Mouse (Mus musculus): Measurements from ENCODE around the gene Csmd2. TPM values are rescaled to one million over a fixed set of nuclear protein-coding genes. Genes with fewer than 3 reads are reported as not detected.

Csmd2 gene
- polyA plus RNA-seq, 1 experiment from 2014 or later: 0.32 TPM

DNA sequence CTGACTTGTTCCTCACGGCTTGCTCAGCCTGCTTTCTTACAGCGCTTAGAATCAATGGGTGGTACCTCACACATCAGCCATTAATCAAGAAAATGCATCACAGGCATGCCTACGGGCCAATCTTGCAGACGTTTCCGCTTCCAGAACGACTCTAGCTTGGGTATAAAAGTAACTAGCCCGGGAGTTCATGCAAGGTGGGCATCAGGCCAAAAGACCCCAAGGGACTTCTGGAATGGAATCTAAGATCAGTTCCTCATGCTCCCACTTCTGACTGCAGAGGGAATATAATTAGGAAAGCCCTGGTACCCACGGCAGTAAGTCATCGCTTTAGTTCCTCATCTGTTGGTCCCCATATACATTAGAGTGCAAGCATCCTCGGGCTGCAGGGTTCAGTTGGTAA, 282.5 kb downstream of the Csmd2 start:
- no peak for ATAC-seq (ENCODE audit: insufficient read depth, low FRiP score)

DNA sequence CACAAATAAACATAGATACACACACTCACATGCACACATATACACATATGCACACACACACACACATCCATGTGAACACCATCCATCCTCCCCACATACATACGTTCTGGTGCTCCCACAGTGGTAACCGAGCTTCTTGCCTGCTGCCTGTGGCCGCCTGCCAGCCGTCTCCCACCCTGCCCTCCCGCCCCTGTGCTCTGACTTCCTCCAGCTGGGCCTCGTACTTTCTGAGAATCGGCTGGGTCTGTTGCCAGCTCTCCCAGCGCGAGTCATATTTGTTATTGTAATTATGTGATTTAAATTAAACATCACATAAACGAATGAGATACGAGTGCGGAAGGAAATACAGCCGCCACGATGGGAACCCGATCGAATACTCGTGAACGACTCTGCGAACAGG, 283.3 kb downstream of the Csmd2 start:
- Histone ChIP-seq H3K4me2 (ENCODE audit: low read depth, low read length) (peak overlapping the region; percentile 3; the same call in 1 of the 2 replicates), H3K36me3 (ENCODE audit: control insufficient read depth, insufficient read depth, low read length) (no peaks in the 10 kb centered on the region), H3K4me3 (replicated peaks; ENCODE audit: low read length) (no peak overlapping the region), H3K4me1 (ENCODE audit: control insufficient read depth, insufficient read depth, low read length) (peaks cover 9% of the 10 kb centered on the region), H3K27ac (ENCODE audit: low read length) (no peak overlapping the region; the same call in 1 of the 2 replicates), H3K9ac (ENCODE audit: low read length) (no peak overlapping the region), H3K27me3 (ENCODE audit: control insufficient read depth, insufficient read depth, low read length) (no peaks in the 10 kb centered on the region), H3K9me3 (replicated peaks; ENCODE audit: control insufficient read depth, low read length) (no peaks in the 10 kb centered on the region)
- no peak for ATAC-seq (ENCODE audit: insufficient read depth, low FRiP score)
- WGBS: 34% methylated on average over 19 of the region's 19 CpGs

More for the DNA sequence above, 282.5 kb downstream of the Csmd2 start:
- H3K4me3 ChIP-seq (replicated peaks; ENCODE audit: low read length): no peak overlapping the region
- no peak overlapping the region for H3K9ac ChIP-seq (ENCODE audit: low read length)
- H3K4me2 ChIP-seq (ENCODE audit: low read depth, low read length): no peak overlapping the region
- peaks cover 9% of the 10 kb centered on the region for H3K4me1 ChIP-seq (ENCODE audit: control insufficient read depth, insufficient read depth, low read length)
- WGBS: 62% methylated on average over 10 of the region's 10 CpGs
- no peaks in the 10 kb centered on the region for H3K27me3 ChIP-seq (ENCODE audit: control insufficient read depth, insufficient read depth, low read length)
- H3K27ac ChIP-seq (ENCODE audit: low read length): no peak overlapping the region
- H3K36me3 ChIP-seq (ENCODE audit: control insufficient read depth, insufficient read depth, low read length): no peaks in the 10 kb centered on the region
- H3K9me3 ChIP-seq (replicated peaks; ENCODE audit: control insufficient read depth, low read length): no peaks in the 10 kb centered on the region

DNA sequence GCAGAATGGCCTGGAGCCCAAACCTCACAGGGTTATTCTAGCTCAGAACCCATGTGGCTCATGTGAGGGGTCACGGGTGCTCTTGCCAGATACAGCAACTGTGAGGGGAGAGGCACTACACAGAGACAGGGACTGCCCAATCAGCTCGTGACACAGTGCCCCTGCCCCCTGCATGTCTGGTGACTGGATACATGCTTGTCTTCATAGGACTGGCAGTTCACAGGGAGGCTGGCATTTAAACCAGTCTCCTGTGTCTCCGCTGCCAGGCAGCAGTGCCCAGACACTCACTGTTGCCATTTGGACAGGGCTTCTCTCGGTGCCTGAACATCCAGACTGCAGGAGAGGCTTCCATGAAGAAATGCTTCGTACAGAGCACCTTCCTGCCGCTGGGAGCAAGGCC, 284.8 kb downstream of the Csmd2 start:
- peaks cover 9% of the 10 kb centered on the region for H3K4me1 ChIP-seq (ENCODE audit: control insufficient read depth, insufficient read depth, low read length)
- no peak overlapping the region for H3K27ac ChIP-seq (ENCODE audit: low read length)
- no peaks in the 10 kb centered on the region; the same call in 1 of the 2 replicates for H3K27me3 ChIP-seq (ENCODE audit: control insufficient read depth, insufficient read depth, low read length)
- H3K4me2 ChIP-seq (ENCODE audit: low read depth, low read length): no peak overlapping the region
- H3K36me3 ChIP-seq (ENCODE audit: control insufficient read depth, insufficient read depth, low read length): no peaks in the 10 kb centered on the region
- no peak overlapping the region for H3K4me3 ChIP-seq (replicated peaks; ENCODE audit: low read length)
- H3K9me3 ChIP-seq (replicated peaks; ENCODE audit: control insufficient read depth, low read length): no peaks in the 10 kb centered on the region
- 69% methylated on average over 6 of the region's 6 CpGs for WGBS
- no peak for ATAC-seq (ENCODE audit: insufficient read depth, low FRiP score)
- H3K9ac ChIP-seq (ENCODE audit: low read length): no peak overlapping the region

DNA sequence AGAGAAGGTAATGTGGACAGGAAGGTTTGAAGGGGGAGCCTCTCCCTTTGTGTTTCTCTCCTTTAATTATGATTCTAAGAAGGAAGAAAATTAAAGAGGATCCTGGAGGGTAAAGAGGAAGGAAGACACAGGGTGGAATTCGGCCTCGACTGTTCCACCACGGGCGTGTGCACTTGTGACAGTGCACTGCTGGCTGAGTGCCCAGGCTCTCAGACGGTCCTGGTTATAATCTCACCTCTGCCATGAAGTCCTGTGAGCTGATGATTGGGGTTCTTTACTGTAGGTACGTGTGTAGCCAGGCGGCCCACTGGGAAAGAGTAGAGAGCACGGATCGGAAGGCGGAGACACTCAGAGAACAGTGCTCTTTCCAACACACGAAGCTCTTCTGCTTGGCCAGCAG, 285.5 kb downstream of the Csmd2 start:
- Histone ChIP-seq H3K36me3 (ENCODE audit: control insufficient read depth, insufficient read depth, low read length) (no peaks in the 10 kb centered on the region), H3K9ac (ENCODE audit: low read length) (no peak overlapping the region), H3K27me3 (ENCODE audit: control insufficient read depth, insufficient read depth, low read length) (no peaks in the 10 kb centered on the region; the same call in none of the 2 replicates), H3K4me1 (ENCODE audit: control insufficient read depth, insufficient read depth, low read length) (peaks cover 9% of the 10 kb centered on the region), H3K4me2 (ENCODE audit: low read depth, low read length) (no peak overlapping the region), H3K4me3 (replicated peaks; ENCODE audit: low read length) (no peak overlapping the region), H3K9me3 (replicated peaks; ENCODE audit: control insufficient read depth, low read length) (no peaks in the 10 kb centered on the region), H3K27ac (ENCODE audit: low read length) (no peak overlapping the region)
- no peak for ATAC-seq (ENCODE audit: insufficient read depth, low FRiP score)
- 63% methylated on average over 11 of the region's 11 CpGs for WGBS

DNA sequence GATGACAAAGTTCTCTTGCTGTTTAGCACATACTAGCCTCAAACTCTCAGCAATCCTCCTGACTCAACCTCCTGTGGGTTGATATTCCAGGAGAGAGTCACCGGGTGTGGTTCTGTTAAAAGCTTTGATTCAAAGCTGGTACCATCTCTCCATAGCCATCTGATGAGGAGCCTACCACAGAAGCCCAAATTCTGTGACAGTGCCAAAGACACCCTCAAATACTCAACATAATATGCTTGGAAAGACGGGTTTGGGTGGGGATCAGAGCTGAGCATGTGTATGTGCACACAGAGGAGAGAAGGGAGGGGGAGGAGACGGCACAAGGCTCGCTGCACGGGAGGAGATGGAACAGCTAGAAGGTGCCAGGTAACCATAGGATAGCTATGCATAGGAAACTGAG, 287.5 kb downstream of the Csmd2 start:
- no peak for ATAC-seq (ENCODE audit: insufficient read depth, low FRiP score)
- H3K27me3 ChIP-seq (ENCODE audit: control insufficient read depth, insufficient read depth, low read length): no peaks in the 10 kb centered on the region; the same call in none of the 2 replicates
- WGBS: 75% methylated on average over 5 of the region's 5 CpGs

DNA sequence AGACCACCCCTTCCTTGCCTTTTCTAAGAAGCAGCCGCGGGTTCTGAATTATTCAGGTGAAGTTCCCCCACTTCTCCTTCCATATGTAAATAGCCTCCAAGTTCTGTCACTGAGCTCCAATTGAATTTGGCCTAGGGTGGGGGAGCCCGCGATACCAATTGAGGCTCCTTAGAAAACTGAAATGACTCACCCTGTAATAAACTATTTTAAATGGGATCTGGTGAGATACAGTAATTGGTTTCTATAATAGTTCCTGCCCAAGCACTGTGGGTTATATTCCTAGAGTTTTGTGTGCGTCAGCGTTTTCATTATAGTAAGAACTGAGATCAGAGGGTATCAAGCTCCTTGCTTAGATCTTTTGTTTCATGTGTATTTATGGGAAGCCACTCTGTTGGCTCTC, 287.9 kb downstream of the Csmd2 start:
- Histone ChIP-seq H3K9me3 (replicated peaks; ENCODE audit: control insufficient read depth, low read length) (no peaks in the 10 kb centered on the region), H3K4me1 (ENCODE audit: control insufficient read depth, insufficient read depth, low read length) (no peaks in the 10 kb centered on the region), H3K36me3 (ENCODE audit: control insufficient read depth, insufficient read depth, low read length) (no peaks in the 10 kb centered on the region), H3K9ac (ENCODE audit: low read length) (no peak overlapping the region), H3K4me2 (ENCODE audit: low read depth, low read length) (no peak overlapping the region), H3K27ac (ENCODE audit: low read length) (no peak overlapping the region), H3K27me3 (ENCODE audit: control insufficient read depth, insufficient read depth, low read length) (no peaks in the 10 kb centered on the region; the same call in none of the 2 replicates), H3K4me3 (replicated peaks; ENCODE audit: low read length) (no peak overlapping the region)
- no peak for ATAC-seq (ENCODE audit: insufficient read depth, low FRiP score)
- 71% methylated on average over 6 of the region's 6 CpGs for whole genome bisulfite sequencing

More for the DNA sequence above, 287.5 kb downstream of the Csmd2 start:
- Histone ChIP-seq H3K9ac (ENCODE audit: low read length) (no peak overlapping the region), H3K27ac (ENCODE audit: low read length) (no peak overlapping the region), H3K4me3 (replicated peaks; ENCODE audit: low read length) (no peak overlapping the region), H3K36me3 (ENCODE audit: control insufficient read depth, insufficient read depth, low read length) (no peaks in the 10 kb centered on the region), H3K4me2 (ENCODE audit: low read depth, low read length) (no peak overlapping the region), H3K4me1 (ENCODE audit: control insufficient read depth, insufficient read depth, low read length) (peaks cover 2% of the 10 kb centered on the region; the same call in 1 of the 2 replicates), H3K9me3 (replicated peaks; ENCODE audit: control insufficient read depth, low read length) (no peaks in the 10 kb centered on the region)

DNA sequence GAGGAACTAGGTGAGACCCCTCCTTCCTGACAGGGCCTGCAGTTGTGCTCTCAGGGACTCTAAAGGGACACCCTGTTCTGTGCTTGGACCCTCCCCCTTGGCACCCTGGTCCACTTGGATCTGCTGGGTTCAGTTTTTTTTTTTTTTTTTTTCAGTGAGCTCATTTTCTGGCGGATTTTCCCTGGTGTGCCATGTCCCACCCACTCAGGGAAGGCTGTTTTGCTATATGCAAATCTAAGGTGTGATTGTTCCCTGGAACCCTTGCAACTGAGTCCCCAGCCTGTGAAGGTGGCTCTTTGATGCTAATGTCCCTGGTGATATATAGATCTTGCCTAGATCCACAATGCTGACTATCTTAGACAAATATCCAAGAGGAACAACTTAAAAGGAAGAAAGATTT, 297.4 kb downstream of the Csmd2 start:
- Histone ChIP-seq H3K4me3 (replicated peaks; ENCODE audit: low read length) (no peak overlapping the region), H3K9ac (ENCODE audit: low read length) (no peak overlapping the region), H3K27me3 (ENCODE audit: control insufficient read depth, insufficient read depth, low read length) (no peaks in the 10 kb centered on the region), H3K4me1 (ENCODE audit: control insufficient read depth, insufficient read depth, low read length) (no peaks in the 10 kb centered on the region), H3K4me2 (ENCODE audit: low read depth, low read length) (no peak overlapping the region), H3K36me3 (ENCODE audit: control insufficient read depth, insufficient read depth, low read length) (no peaks in the 10 kb centered on the region), H3K27ac (ENCODE audit: low read length) (no peak overlapping the region), H3K9me3 (replicated peaks; ENCODE audit: control insufficient read depth, low read length) (no peaks in the 10 kb centered on the region)
- 44% methylated on average over 1 of the region's 1 CpGs for WGBS
- ATAC-seq (ENCODE audit: insufficient read depth, low FRiP score): no peak

DNA sequence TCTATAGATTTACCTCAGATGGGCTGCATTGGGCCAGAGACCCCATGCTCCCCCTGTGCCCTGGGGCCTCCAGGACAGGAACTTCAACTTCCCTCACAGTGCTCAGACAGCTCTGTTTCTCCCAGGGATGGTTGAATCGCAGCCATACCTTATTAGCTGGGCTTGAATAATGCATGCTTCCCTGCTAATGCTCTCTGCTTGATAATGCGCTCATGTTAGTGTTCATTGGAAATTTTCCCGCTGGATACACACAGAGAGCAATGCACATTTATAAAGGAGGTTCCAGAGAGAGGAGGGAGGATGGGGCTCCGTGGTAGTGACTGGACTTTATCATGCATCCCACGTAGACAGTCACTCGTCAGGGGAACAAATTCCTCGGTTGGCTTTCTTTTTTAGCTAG, 300.4 kb downstream of the Csmd2 start:
- H3K9ac ChIP-seq (ENCODE audit: low read length): no peak overlapping the region
- H3K4me2 ChIP-seq (ENCODE audit: low read depth, low read length): no peak overlapping the region
- 77% methylated on average over 7 of the region's 7 CpGs for WGBS
- no peak overlapping the region for H3K27ac ChIP-seq (ENCODE audit: low read length)
- no peak overlapping the region for H3K4me3 ChIP-seq (replicated peaks; ENCODE audit: low read length)
- H3K4me1 ChIP-seq (ENCODE audit: control insufficient read depth, insufficient read depth, low read length): no peaks in the 10 kb centered on the region
- H3K27me3 ChIP-seq (ENCODE audit: control insufficient read depth, insufficient read depth, low read length): no peaks in the 10 kb centered on the region
- ATAC-seq (ENCODE audit: insufficient read depth, low FRiP score): no peak
- H3K9me3 ChIP-seq (replicated peaks; ENCODE audit: control insufficient read depth, low read length): no peaks in the 10 kb centered on the region
- H3K36me3 ChIP-seq (ENCODE audit: control insufficient read depth, insufficient read depth, low read length): no peaks in the 10 kb centered on the region

DNA sequence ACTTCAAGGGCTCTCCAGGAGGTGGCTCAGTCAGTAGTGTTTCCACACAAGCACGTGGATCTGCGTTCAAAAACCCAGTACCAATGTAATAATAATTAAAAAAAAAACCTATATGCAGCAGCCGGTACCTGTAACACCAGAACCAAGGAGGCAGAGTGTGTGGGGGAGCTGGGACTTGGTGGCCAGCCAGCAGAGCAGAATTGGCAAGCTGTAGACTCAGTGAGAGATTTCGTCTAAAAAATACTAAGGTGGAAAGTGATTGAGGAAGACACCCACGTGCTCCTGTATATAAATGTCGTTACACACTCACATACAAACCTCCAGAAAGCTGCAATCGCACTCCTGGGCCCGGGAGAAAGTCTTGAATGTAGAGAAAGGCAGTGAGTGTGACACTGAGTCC, 316.4 kb downstream of the Csmd2 start:
- no peak overlapping the region for H3K9ac ChIP-seq (ENCODE audit: low read length)
- ATAC-seq (ENCODE audit: insufficient read depth, low FRiP score): no peak
- H3K36me3 ChIP-seq (ENCODE audit: control insufficient read depth, insufficient read depth, low read length): no peaks in the 10 kb centered on the region
- WGBS: 69% methylated on average over 8 of the region's 8 CpGs
- no peaks in the 10 kb centered on the region for H3K9me3 ChIP-seq (replicated peaks; ENCODE audit: control insufficient read depth, low read length)
- no peaks in the 10 kb centered on the region for H3K27me3 ChIP-seq (ENCODE audit: control insufficient read depth, insufficient read depth, low read length)
- H3K27ac ChIP-seq (ENCODE audit: low read length): no peak overlapping the region
- no peaks in the 10 kb centered on the region for H3K4me1 ChIP-seq (ENCODE audit: control insufficient read depth, insufficient read depth, low read length)
- no peak overlapping the region for H3K4me2 ChIP-seq (ENCODE audit: low read depth, low read length)
- no peak overlapping the region for H3K4me3 ChIP-seq (replicated peaks; ENCODE audit: low read length)

DNA sequence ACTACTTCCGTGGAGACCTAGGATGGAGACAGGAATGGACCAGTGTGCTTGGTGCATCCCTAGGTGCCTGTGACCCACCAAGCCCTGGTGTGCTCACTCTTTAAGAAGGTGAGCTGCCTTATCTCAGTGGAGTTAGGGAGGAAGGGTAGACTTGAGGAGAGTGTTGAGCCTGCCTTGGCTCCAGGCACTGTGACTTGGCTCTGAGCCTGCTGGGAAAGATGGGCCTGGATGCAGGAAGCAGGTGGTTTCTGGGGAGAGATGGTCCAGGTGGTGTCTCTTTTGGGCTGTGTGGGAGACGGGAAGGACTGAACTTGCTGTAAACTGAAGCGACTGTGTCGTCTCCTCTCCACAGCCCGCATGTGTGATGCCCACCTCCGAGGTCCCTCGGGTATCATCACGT, 318.4 kb downstream of the Csmd2 start:
- Histone ChIP-seq H3K4me2 (ENCODE audit: low read depth, low read length) (no peak overlapping the region), H3K36me3 (ENCODE audit: control insufficient read depth, insufficient read depth, low read length) (no peaks in the 10 kb centered on the region), H3K27me3 (ENCODE audit: control insufficient read depth, insufficient read depth, low read length) (no peaks in the 10 kb centered on the region), H3K4me1 (ENCODE audit: control insufficient read depth, insufficient read depth, low read length) (no peaks in the 10 kb centered on the region), H3K4me3 (replicated peaks; ENCODE audit: low read length) (no peak overlapping the region), H3K27ac (ENCODE audit: low read length) (no peak overlapping the region), H3K9ac (ENCODE audit: low read length) (no peak overlapping the region), H3K9me3 (replicated peaks; ENCODE audit: control insufficient read depth, low read length) (no peaks in the 10 kb centered on the region)
- ATAC-seq (ENCODE audit: insufficient read depth, low FRiP score): no peak
- 84% methylated on average over 8 of the region's 8 CpGs for WGBS

Measured in stomach, embryonic 16.5 days (tissue).